Mouse (Mus musculus) monocyte, adult 5-6 weeks (primary cell): Measurements from ENCODE around the gene Taf1d. TPM values are rescaled to one million over a fixed set of nuclear protein-coding genes. Genes with fewer than 3 reads are reported as not detected.
A peak's percentile ranks its signal among the peaks of the same experiment; 100 is the strongest.
"Not testable (repeated sequence)": the region's sequence is repeated elsewhere in the genome, so short reads cannot be mapped to it uniquely, and the experiment has no call there.

Experiments used
- ATAC-seq: fragments of 153-309, 156-312 bp; replicated peaks from 2 replicates; pipeline ENCODE4 v1.8.0; 2017; ENCODE audit warnings: mild to moderate bottlenecking; ENCODE audit not compliant: low TSS enrichment, insufficient number of reproducible peaks, severe bottlenecking, poor library complexity, low FRiP score
- total RNA-seq: library from RNA; stranded (forward); fragments of 200-1000, 200-491, 200-594 nt; gene quantifications from 3 replicates; pipeline ENCODE4 v1.2.3, GENCODE M21; 2017

Taf1d gene
- 607 to 978 TPM (median 864 TPM) in 3 replicates for total RNA-seq

GRCm38 (mm10) chr9:15305503-15306397 lies at the start of gene Taf1d:
Gene Taf1d, plus strand, starts transcription at chr9:15306214.
- ATAC-seq, result peak; percentile 91

DNA sequence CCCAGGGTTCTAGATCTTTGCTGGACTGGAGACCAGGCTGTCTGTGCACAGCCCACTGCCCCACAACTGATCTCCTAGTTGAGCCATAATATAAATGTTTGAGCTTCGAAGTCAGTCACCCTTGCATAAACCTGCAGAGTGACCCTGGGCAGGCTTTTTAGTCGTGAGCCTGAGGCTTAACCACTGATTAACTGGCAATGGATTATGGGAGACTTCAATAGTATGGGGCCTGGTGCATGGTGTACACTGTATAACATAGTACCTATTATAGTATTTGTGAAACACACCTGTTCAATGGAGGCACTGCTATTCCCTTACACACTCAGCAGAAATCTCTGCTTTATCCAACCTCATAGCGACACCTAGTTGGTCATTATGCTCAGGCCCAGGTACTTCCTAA lies 49.8 kb upstream of the Taf1d start:
- no peak for ATAC-seq

DNA sequence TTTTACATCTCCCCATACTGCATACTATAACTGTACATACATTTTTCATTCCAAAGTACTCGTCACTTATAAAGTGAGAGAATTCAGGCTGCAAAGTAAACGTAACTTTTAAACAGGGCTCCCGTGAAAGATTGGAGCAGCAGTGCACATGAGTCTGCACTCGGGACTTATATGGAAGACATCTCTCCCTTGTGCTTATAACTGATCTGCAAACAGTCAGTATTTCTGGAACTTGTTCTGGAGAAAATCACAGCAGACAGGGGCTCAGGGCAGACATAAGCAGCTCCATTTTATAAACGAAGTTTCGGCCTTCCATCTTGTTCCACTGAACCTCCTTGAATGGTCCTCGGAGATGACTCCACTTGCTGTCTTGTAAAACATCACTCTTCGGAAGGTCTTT lies 44.0 kb upstream of the Taf1d start:
- ATAC-seq, result no peak

- no peak for ATAC-seq
Measured at GRCm38 (mm10) chr9:15263487-15263886, 42.5 kb upstream of the Taf1d start.

DNA sequence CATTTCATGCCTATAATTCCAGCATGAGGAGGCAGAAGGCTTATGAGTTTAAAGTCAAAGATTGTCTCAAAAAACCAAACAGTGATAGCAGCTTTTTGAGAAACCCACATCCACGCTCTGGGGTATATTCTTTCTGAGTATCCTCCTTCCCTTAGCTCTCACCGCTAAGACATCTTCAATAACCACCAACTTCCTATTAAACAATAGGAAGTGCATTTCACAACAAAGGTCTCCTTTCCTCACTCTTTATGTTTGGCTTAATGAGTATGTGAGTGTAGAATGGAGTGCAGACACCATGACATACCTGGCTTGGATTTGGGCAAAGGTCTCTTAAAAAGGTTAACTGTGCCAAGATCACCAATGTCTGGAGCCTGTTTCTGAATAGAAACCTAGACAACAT lies 32.0 kb upstream of the Taf1d start:
- no peak for ATAC-seq

DNA sequence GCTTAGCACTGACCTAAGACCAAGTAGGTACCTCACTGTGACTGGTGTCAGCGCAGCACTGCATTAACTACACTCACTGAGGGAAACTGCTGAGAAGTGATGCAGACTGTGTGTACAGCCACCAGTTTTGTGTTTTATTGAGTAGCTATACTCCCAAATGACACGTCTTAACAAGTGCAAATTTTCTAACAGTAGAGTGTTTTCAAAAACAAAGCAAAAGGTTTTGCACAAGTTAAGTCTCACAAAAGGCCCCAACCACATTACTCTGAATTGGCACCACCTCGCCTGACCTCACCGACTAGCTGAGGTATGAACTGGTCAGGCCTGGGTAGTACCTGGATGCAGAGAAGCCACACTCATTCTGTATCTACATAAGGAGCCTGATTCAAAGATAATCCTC lies 29.2 kb upstream of the Taf1d start:
- no peak for ATAC-seq

DNA sequence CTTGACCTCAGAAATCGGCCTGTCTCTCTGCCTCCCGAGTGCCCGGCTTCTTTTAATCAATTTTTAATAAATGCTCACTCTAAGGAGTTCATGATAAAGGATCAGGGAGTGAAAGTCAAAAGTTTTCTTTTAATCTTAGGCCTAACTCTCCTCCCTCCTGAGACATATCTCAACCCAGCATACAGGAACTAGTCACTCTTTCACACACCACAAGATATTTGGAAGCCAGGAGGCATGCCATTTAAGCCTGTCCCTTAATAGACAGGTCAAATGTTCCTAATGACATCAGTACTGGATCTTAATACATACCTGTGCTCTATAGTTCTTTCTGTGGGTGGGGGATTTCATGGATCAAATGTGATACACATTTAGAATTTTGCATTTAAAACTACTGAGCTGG lies 27.7 kb upstream of the Taf1d start:
- ATAC-seq, result no peak

- ATAC-seq, result no peak
Measured at GRCm38 (mm10) chr9:15279139-15279648, 26.8 kb upstream of the Taf1d start.

GRCm38 (mm10) chr9:15279649-15280490 lies 26.1 kb upstream of the Taf1d start, which contains the start of gene Med17:
Gene Med17, minus strand, starts transcription at chr9:15279931.
- ATAC-seq, result peak; percentile 99

DNA sequence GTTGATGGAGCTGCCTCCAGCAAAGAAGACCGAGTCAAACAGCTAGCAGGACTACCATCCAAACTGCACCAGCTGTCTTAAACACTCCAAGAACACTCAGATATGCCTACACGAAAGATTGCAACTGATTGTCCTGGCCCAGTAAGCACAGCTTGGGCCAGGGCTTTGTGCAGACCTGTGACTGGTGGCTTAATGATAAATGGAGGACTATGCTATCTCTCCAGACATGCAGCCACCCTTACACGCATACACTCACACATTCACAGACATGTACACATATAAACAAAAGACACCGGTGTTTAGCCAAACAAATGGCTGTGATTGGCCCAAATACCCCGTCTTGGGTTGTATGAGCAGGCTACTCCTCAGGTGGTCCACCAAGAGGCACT lies 25.5 kb upstream of the Taf1d start:
- ATAC-seq, result no peak

DNA sequence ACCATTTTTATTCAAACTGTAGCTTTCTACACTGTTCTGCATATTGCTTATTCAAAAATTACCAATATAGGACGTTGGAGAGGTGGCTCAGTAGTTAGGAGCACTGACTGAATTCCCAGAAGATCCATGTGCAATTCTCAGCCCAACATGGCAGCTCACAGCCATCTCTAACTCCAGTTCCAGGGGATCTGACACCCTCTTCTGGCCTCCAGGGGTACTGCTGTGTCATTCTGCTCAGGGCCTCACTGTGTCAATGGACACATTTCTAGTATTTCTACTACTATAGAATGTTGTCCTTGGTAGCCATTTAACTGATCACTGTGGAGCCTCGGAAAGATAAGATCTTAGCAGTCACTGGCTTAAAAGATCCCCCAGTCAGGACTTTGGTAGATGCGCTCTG lies 20.6 kb upstream of the Taf1d start:
- no peak for ATAC-seq

DNA sequence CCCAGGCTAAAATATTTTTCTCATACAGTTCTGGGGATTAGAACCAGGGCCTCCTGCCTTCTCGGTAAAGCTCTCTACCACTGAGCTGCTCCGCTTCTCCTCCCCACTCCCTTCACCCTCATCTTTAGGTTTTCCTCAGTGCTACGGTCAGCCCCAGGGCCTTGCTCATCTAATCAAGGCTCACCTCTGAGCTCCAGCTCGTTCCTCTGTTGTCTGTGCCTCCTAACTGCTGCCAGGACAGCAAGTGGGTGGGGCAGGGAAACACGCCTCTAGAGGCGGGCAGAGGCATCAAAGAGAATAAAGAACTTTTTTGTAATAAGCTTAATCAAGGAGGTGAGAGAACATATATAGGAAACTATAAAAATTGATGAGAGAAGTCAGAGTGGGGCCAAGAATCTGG lies 18.2 kb upstream of the Taf1d start:
- ATAC-seq, result no peak

- no peak for ATAC-seq
Measured at GRCm38 (mm10) chr9:15288402-15288801, 17.6 kb upstream of the Taf1d start.

DNA sequence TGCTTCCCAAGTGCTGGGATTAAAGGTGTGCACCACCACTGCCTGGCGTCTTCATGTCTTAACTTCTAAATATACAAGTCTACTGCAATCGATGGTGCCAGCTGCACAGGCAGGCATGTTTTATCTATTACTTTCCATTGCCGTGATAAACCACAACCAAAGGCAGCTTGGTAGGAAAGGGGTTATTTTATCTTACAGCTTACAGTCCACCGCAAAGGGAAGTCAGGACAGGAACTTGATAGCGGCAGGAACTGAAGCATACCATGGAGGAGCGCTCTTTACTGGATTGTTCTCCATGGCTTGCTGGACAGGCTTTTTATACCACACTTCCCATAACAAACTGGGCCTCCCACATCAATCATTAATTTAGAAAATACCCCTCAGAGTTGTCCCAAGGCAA lies 16.8 kb upstream of the Taf1d start:
- ATAC-seq, result no peak

DNA sequence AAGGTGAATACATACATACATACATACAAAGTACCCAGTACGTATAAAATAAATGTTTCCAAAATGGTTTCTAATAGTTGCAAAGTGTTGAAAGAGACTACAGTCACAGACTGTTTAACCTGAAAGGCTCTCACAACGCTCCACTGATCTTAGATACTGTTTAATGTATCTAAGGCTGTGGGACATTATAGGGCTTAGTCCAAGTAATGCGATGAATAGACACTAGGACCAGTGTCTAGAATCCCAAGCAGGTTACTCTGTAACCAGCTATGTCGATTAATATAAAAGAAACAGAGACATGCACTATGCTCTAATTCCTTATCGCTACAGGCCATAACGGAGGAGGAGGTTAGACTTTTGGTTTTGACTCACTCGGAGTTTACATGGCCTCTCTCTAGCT lies 8.9 kb upstream of the Taf1d start:
- no peak for ATAC-seq

GRCm38 (mm10) chr9:15298451-15298850 lies 7.6 kb upstream of the Taf1d start:
- ATAC-seq, result no peak

DNA sequence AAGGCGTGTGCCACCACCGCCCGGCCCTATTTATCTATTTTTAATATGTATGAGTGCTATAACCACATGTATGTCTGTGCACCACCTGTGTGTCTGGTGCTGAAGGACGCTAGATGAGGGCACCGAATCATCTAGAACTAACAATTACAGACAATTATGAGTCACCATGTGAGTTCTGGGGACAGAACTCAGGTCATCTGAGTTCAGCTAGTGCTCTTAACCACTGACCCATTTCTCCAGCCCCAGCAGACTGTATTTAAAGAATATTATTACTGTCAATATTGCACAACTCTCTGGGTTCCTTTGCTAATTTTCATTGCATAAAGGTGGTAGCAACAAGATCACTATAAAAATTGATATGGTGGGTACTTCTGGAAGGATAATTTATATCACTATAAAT lies 6.0 kb upstream of the Taf1d start:
- ATAC-seq, result no peak

DNA sequence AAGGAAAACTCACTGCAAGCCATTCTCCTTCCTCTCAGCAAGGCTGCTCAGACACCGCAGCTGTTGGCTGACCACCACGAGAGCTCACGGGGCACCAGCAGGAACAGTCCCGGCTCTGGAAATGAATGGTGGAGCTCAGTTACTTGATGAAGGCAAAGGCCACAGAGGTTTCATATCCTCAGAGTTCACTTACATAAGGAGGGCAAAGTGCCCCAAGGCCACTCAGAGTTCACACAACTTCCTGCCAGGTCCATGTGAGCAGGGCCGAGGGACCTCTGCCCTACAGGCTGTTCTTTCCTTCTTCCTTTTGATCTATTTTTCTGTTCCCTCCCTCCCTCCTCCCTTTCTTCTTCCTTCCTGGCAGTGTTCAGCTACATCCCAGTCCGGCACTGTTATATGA lies 4.6 kb upstream of the Taf1d start:
- ATAC-seq, result peak; percentile 68

DNA sequence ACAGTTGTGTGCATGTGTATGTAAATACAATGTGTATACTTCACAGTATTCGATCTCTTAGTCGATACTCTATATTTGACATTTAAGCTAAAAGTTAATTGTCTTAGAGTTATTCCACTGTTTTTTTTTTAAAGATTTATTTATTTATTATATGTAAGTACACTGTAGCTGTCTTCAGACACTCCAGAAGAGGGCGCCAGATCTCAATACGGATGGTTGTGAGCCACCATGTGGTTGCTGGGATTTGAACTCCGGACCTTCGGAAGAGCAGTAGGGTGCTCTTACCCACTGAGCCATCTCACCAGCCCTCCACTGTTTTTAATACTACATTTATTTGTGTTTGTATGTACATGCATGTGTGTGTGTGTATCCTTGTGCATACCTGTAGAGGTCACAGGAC lies 4.0 kb upstream of the Taf1d start:
- not testable (repeated sequence) for ATAC-seq

DNA sequence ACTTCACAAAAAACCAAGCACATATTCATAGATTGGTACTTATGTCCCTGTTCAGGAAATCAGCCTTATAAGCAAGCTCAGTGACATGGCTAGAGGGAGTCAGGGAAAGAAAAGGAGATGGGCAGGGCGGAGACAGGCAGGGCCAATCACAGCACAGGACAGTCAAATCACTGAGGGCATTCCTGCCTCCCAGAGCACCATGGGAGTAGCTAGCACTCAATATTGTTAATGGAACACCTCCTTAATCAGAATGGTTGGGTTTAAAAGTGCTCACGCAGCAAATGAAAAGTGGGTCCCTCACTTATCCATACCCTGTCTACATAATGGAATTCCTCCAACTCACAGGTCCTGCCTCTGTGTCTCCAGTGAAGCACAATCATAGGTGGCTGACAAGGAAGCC lies 3.1 kb upstream of the Taf1d start:
- ATAC-seq, result no peak
